Mouse (Mus musculus): ENCODE data around the gene Ano8.

The Ano8 gene

DNA sequence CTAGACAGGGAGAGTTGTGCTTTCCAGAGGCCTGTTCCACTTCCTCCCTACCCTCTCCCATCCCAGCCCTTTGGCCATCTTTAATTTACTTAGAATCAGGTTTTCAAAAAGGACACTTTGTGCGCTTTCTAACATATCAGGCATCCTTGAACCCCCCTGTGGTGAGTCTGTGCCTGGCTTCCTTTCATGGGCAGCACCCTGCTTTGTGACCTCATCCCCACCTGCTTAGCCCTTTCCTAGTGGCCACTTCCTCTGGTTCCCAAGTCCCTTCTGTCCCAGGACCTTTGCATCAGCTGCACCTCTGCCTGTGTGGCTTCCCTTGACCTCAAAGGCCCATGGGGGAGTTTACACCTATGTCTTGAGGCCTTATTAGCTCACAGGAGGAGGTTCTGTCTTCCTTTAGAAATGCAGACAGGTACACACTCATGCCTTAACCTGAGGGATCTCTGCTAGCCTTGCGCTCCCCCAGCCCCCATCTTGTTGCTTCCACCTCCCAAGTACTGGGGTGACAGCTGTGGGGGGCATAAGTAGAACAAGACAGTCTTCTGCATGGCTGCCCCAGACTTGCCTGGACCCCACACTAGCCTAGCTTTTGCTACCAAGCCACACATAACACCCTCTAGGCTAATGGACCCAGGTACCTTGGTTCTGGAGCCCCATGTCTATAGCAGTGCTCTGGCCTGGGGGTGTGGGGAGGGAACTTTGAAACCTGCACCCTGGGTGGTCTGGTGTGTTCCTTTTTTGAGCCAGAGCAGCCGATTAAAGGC lies 15.4 kb downstream of the Ano8 start:
- DNase-seq = no peak

DNA sequence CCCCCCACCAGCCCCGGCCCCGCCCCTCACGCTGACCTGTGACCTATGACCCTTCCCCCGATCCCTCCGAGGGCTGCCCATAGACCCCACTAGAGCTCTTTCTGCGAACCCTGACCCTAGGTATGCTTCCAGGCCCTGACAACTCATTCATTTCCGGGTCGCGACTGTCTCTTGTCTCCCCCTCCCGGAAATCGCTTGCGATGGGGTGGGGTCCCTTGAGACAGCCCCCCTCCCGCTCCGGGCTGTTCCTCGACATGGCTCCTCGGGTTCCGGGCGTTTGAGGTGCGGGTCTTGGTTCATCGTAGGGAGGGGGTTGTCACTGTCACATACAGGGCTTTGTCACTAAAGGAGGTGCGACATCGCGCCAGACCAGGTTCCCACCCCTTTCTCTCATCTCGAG lies 16.4 kb downstream of the Ano8 start:
- peak; percentile 53 to 76 for DNase-seq

DNA sequence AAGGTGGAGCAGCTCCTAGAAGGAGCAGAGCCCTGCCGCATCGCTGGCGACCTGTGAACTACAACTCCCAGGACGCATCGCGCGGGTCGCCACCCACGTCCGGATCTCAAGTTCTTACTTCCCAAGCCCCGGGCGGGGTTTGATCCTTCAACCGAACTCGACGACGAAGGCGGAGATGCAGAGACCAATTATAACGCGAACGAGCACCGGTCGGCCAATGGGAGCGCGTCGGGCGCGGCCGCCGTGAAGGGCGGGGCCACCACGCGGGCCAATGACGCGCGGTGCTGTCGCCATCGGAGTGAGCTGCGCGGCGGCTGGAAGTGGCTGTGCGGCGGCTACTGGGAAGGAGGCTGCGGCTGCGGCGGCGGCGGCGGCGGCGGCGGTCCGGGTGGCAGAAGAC lies 16.8 kb downstream of the Ano8 start, which contains the start of gene Dda1:
Dda1 (plus strand) TSS at position 284 of the 400 bp plus-strand sequence.
- peak; percentile 96 to 98 for DNase-seq

DNA sequence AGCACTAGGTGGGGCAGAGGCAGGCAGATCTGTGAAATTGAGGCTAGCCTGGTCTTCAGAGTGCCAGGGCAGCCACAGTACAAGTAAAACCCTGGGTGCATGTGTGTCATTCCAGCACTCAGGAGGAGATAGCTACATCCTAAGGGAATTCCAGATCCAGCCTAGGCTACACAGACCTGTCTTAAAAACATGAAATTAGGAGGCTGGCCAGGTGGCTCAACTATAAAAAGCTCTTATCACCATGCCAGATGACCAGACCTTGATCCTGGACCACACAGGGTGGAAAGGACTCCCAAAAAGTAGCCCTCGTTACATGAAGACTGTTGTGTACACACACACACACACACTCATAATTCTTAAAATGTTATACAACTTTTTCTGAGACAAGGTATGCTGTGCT lies 17.8 kb downstream of the Ano8 start:
- DNase-seq = no peak

DNA sequence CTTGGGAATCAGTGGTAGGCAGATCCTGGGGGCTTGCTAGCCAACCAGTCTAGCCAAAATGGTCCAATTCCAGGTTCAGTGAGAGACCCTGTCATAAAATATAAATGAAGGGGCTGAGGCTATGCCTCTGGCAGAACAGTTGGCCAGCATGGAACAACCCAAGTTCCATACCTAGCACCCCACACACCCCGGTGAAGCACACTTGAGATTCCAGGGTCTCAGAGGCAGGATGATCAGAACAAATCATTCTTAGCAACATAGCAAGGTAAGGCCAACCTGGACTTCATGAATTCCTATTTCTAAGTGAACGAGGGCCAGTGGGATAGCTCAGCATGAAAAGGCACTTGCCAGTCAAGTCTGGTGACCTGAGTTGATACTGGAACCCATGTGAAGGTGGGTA lies 18.6 kb downstream of the Ano8 start:
- no peak for DNase-seq

DNA sequence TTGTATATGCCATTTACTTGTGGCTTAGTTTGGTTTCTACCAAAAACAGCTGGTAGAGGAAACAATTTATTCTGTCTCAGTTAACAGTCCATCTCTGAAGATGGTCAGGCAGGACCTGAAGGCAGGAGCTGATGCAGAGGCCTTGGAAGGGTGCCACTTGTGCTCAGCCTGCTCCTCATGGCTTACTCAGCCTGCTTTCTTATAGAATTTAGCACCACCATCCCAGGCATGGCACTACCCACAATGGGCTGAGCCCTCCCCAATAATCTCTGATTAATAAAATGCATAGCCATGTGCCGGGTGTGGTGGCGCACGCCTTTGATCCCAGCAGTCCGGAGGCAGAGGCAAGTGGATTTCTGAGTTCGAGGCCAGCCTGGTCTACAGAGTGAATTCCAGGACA lies 19.6 kb downstream of the Ano8 start:
- no peak for DNase-seq

DNA sequence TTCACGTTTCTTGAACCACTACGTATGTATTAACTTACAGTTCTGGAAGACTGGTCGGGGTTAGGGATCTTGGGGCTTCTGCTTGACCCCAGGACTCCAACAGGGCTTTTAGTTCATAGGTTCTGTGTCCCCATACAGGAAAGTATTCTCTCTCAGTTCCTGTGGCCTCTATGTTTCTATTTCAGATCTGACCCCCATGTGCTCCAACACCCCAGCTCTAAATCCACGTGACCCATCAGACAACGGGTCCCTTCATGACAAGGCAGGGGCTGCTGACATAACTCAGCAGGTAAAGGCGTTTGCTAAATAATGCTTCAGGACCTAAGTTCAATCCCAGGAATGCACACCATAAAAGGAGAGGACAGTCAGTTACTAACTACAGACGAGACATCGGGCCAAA lies 20.0 kb downstream of the Ano8 start:
- no peak for DNase-seq

DNA sequence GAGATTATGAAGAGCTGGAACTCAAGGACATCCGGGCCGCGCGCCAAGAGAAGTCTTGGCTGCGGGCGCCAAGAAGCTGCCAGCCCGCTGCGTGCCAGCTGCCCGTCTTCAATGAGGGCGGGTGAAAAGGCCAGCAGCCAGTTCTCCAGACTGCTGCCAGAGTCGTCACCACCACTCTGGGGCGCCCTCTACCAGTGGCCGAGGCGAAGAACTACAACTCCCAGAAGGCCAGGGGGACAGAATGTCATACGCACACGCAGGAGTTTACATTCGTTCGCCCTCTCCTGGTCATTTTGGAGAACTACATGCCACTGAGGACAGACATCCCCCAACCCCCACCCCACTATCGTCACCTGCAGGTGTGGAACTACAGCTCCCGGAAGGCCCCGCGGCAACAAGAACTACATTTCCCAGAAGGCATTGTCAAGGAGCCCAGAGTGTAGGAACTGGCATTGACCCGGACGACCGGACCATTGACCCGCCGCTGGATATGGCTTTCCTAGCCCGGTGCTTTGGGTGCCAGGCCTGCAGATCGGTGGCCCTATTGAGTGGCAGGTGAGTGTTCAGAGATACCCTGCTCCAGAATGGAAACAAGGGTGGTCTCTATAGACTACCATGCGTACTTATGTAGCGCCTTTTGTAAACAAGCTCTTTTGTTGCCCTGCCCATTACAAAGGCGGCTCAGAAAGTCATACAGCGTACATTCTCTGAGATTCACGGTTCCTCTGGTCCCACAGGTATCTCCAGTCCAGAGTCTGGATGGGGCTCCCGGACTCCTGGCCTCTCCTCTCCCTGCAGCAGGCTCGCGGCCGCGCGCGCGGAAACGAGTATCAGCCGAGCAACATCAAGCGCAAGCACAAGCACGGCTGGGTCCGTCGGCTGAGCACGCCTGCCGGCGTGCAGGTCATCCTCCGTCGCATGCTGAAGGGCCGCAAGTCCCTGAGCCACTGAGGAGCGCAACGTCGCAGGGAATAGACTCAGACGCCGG lies 21.0 kb downstream of the Ano8 start, which contains the start of gene Mrpl34:
Mrpl34 (plus strand) TSS at position 447 of the 988 bp plus-strand sequence.
- DNase-seq = peak; percentile 96 to 97

DNA sequence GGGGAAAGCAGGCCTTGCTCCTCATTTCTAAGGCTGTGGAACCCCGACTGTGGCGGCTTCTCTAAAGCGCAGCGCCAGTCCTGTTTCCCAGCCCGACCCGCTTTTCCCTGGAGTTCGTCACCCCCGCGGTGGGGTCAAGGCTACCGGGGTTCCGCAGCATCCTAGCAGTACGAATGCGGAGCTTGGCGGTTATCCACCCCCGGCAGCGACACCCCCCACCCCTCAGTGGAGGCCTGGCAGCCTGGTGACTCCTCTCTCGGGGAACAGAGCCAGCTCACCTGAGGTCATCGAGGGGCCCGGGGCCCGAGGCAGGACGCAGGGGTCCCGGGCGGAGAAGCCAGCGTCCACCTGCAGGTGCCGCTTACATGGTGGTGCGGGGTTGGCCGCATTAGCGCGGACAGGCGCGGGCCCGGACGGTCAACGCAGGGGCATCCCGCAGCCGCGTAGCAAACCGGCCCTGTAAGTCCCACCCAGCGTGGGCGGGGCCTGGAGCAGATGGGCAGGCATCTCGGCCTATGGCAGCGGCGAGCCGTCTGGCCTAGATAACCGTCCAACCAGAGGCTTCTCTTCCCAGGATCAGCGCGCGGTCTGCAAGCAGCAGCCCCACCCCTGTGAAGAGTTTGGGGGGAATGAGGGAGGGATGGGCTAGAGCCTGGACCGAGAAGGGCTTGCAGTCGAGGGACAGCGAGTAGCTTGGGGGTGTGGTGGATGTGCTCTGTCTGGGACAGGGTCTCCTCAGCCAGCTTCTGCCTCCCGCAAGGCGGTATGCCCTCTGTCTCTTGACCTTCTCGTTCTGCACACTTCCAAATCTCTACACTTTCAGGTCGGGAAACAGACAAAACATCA lies 22.4 kb downstream of the Ano8 start, which contains the start of gene Abhd8:
Abhd8 (minus strand) TSS at position 468 of the 846 bp plus-strand sequence.
- peak; percentile 98 to 99 for DNase-seq

DNA sequence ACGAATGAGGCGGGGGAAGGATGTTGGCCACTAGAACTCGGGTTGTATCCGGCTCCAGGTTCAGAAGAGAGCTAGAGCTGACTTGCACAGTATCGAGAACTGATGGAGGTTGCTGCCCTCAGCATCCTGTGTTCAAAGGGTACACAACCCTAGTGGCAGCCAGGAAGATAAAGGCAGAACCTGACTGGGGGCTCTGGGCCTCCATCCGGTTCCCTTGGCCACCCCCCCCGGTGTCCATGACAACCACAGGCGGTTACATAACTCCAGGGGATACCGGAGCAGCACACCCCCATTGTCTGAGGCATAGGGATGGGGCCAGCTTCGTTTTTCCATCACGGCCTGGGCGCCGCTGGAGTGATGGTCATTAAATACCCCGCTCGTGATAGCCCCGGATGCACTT lies 23.0 kb downstream of the Ano8 start:
- DNase-seq = peak; percentile 54 to 67

DNA sequence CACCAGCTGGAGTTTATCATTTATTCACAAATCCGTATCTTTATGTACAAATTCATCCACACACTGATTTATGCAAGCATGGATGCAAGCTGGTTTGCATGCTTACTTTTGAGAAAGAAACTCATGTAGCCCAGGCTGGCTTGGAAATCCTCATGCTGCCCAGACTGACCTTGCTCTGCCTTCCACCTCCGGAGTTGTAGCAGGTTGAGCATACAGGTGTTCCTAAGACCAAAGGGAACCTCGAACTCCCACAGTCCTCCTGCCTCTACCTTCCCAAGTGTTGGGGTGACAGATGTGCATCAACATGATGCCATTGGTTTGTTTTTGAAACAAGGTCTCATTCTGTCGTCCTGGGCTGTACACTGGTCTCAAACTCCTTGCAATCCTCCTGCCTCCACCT lies 23.6 kb downstream of the Ano8 start:
- DNase-seq = no peak

DNA sequence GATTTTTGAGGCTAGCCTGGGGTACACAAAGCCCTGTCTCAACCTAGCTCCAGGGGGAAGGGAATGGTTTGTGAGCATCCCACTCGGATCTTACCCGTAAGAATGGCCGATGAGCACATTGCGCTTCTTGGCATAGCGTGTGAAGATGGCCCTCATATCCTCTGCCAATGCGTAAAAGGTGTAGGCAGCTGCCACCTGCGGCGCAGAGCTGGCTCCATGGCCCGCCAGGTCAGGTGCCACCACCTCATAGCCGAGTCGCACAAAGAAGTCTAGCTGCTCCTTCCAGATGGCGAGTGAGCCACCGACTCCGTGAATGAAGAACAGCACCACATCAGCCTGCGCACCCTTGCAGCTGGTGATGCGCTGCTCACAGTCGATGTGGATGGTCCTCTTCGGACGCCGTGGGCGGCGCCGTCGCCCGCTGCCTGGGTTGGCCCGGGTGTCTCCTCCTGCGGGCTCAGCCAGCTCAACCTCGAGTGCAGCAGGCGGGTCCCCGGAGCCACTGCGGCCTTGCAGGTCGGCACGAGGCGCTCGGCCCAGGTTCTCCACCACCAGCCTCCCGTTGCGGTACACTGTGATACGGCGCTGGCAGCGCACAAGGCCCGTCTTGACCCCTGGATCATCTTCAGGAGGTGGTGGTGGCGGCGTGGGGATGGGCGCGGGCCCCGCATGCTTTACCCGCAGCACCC lies 24.5 kb downstream of the Ano8 start:
- no peak for DNase-seq

DNA sequence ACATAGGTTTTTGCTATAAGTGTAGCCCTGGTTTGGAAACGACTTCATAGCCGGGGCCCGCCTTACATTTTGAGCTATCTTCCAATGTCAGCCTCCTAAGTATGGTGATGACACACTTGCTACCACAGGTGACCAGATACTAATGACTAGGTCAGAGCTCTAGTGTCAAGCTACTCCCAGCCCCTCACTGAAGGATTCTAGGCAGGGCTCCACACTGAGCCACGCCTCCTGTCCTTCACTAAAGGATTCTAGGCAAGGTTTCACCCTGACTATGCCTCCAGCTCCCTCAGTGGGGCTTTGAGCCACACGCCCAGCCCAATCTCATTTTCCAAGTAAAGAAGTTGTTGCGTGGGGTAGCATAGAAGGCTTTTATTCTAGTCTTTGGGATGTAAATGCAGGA lies 25.0 kb downstream of the Ano8 start:
- no peak for DNase-seq

DNA sequence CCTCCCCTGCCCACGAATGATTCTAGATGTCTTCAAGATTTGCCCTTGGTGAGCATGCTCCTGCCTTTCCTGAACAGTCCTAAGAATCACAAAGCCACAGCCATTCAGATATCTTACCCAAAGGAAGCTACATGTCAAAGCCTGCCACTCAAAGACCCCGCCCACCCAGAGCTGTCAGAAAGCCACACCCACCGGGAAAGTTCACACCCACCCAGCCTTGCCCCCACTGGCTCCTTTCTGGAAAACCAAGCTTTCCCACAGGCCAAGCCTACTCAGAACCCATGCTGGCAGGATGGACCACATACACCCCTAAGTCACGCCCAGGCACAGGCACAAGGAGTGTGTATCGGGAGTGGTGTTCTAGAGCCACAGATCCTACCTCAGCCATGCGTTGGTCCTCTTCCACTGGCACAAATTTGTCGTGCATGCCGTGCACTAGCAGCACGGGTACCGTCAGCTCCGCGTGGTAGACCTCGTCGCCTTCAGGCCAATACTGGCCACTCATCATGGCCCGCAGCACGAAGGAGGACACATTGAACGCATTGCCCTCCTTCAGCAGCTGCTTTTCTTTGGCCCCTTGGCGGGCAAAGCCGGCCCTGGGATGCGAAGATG lies 28.0 kb downstream of the Ano8 start:
- DNase-seq = no peak

DNA sequence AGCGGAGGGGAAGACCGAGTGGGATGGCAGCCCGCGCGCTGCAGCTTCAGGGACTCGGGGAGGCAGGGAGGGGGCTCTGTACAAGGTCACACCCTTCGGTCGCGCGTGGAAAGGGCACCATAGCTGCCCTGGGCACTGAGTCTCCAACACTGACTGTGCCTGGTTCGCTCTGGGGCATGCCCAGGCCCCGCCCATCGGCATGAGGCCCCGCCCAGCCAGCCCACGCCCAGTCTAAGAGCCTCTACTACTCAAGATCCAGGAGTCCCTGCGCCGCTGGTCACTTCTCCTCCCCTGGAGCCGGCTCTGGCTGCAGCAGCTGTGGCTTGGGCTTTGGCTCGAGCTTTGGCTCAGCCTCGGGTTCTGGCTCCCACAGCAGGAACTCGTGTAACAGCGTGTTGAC lies 28.9 kb downstream of the Ano8 start:
- DNase-seq = no peak

DNA sequence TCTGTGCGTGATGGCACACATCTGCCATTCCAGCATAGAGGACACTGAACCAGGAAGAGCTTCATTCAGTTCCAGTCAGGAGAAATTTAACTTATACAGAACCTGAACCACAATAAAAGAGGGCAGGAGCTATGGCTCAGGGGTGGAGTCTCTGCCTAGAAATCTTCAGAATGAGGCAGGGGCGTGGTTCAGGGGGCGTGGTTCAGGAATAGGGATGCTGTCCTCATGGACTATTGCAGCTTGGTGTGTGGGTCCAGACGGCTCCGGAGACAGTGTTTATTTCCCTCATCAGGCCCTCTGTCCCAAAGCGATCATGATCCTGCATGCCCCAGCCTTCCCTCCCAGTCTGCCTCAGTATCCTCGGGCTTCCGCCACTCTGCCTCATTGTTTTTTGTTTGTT lies 31.1 kb downstream of the Ano8 start:
- no peak for DNase-seq

DNA sequence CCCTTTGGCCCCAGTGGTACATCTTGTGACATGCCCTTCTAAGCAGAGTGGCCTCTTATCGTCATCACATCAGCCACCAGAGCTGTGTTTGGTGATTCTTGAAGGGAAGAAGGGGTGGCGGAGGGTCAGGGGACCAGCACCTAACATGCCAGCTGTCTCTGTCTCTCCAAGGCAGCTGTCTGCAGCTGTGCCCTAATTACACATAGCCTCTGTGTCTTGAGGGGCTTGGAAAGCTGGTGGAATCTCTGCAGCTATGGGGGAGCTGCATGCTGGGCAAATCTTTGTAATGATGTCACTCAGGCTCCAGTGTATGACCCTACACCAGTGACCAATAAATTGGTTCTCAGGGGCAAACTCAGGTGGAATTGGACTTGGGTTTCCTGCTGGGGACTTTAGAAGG lies 33.1 kb downstream of the Ano8 start:
- no peak for DNase-seq

DNA sequence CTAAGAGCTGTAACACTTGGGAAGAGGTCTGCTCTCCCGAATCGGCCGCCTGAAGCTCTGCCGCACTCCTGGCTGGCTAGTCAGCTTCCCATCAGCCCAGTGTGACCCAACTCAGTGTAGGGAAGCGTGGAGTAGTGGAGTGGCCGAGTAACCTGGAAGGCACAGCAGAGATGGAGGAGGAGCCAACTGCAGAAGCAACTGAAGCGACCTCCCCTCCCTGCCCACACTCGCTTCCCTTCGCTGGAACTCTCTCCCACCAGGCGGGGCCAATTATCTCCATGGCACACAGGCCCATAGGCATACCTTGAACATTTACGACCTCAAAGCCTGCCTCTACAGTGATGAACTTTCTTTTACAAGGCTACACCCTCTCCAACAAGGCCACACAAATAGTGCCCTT lies 34.0 kb downstream of the Ano8 start:
- DNase-seq = no peak

DNA sequence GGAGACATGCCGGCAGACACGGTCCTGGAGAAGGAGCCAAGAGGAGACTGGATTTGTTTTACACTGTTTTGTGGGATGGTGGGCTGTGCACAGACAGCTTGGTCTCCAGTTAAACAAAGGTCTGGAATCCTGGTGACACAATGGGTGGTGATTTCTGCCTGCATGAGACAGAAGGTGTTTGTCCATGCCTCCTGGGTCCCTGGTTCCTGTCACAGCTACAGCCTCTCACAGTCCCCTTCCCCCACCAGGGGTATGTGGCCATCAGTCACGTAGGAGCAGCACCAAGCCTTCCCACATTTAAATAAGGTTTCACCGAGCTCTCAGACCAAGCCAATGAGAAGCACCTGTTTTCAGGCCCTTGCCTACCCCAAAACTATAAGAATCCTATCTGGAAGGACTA lies 34.4 kb downstream of the Ano8 start:
- no peak for DNase-seq

DNA sequence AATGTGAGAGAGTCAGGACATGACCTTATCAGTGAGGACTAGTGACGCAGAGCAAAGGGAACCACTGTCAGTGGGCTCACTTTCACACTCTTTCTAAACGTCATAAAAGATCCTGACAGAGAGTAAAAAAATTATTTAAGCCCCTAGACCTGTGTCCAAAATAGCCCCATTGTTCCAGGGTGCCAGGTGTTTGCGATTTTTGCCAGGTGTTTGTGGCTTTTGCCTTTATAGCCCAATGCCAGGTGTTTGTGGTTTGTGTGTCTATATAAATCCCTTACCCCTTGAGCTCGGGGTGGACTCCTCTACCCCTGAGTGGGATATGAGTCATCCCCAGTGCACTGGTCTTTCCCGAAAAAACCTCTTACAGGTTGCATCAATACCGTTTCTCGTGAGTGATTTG lies 40.7 kb downstream of the Ano8 start:
- DNase-seq = no peak

DNA sequence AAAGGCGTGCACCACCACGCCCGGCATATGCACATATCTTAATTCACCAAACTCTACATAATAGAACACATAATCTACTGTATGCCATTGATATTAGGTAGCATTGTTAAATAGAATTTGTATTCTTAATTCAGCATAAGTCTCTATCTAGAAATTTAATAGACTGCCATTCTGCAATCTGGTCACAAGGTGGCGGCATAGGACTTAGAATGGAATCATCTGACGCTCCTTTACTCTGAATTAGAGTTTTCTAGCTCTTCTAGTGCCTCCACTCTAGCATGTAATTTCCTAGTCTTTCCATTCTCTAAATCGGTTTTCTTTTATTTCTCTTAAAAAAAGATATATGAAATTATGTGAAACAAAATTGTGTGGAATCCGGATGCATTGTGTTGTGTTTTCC lies 44.4 kb downstream of the Ano8 start:
- DNase-seq = peak; percentile 37 to 44

DNA sequence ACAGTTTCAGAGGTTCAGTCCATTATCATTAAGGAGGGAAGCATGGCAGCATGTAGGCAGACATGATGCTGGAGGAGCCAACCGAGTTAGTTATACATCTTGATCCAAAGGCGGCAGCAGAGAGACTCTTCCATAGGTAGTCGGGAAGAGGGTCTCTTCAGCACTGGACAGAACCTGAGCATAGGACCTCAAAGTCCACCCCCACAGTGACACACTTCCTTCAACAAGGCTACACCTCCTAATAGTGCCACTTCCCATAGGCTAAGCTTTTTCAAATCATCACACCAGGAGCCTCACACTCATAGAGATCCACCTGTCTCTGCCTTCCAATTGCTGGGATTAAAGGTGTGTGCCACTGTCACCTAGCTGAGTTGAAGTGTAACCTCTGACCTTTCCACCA lies 48.7 kb downstream of the Ano8 start:
- DNase-seq = no peak

Measured in kidney, postnatal 4 days (tissue).